Mouse (Mus musculus): ENCODE data around the gene Setd1a. TPM values are rescaled to one million over a fixed set of nuclear protein-coding genes. Genes with fewer than 3 reads are reported as not detected.
"Not testable (repeated sequence)": the region's sequence is repeated elsewhere in the genome, so short reads cannot be mapped to it uniquely, and the experiment has no call there.

Setd1a gene
- polyA plus RNA-seq (2015; fragmentation: Nextera tagmentation; extraction: Ambion mirVana) = 6.9 and 8.0 TPM in 2 replicates

DNA sequence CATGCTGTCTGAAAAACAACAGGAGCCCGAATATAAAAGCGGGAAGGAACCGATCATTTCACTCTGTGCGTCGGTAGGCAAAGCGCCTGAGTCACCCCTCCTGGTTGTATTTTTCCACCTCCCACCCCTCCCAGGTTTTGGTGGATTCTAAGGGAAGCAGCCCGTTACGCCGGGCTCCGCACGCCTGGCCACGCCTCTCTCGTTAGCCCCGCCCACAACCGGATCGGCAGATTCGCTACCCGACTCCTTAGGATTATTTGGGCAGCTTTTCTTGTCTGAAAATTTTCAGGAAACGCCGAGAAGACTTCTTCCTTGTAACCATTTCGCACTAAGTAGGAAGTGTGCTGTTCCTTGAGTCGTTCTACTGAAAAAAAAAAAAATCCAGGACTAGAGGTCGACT lies at the start of gene Setd1a:
Gene Setd1a (plus strand): TSS at position 245 of the 400 bp plus-strand sequence.
- TF ChIP-seq EP300 (optimal IDR thresholded peaks at IDR 0.05) (no peak), CTCF (IDR thresholded peaks at IDR 0.05; ENCODE audit: low read depth) (no peak)
- peak within 1 kb of the TSS; percentile 98 for H3K27ac ChIP-seq (replicated peaks)
- H3K9ac ChIP-seq (ENCODE audit: low read length) = peak within 1 kb of the TSS; percentile 93
- peak within 1 kb of the TSS; percentile 64 for H3K4me2 ChIP-seq (replicated peaks; ENCODE audit: low read depth)
- peaks cover 4% of the 10 kb centered on the region for H3K36me3 ChIP-seq (ENCODE audit: control insufficient read depth, insufficient read depth, low read length)
- H3K9me3 ChIP-seq (ENCODE audit: control insufficient read depth, low read length) = no peaks in the 10 kb centered on the region
- H3K27me3 ChIP-seq (ENCODE audit: control insufficient read depth, insufficient read depth, low read length) = no peaks in the 10 kb centered on the region
- peaks cover 3% of the 10 kb centered on the region; the same call in 1 of the 2 replicates for H3K4me1 ChIP-seq (replicated peaks; ENCODE audit: control insufficient read depth, insufficient read depth)
- peak; percentile 55 for ATAC-seq (ENCODE audit: low FRiP score, low TSS enrichment)
- peak; percentile 86 for DNase-seq (ENCODE audit: low spot score)
- peak within 1 kb of the TSS; percentile 90 for H3K4me3 ChIP-seq (ENCODE audit: low read depth, low read length)
- WGBS = under 1% methylated on average over 23 of the region's 23 CpGs

DNA sequence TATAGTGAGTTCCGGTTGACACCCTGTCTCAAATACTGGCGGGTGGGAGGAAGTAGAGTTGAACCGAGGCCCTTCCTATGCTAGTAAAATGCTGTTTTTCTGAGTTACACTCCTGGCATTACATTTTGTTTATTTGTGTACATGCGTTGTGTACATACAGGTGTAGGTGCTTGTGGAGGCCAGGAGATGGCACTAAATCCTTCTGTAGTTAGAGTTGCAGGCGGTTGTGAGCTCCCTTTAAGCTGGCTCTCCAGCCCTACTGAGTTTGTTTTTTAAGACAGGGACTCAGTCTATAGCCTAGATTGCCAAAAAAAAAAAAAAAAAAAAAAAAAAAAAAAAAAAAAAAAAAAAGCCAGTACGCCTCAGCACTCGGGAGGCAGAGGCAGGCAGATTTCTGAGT lies 48.6 kb upstream of the Setd1a start:
- no peak overlapping the region for H3K4me3 ChIP-seq (ENCODE audit: low read depth, low read length)
- WGBS = 86% methylated on average over 7 of the region's 7 CpGs
- H3K36me3 ChIP-seq (ENCODE audit: control insufficient read depth, insufficient read depth, low read length) = no peaks in the 10 kb centered on the region
- H3K4me1 ChIP-seq (replicated peaks; ENCODE audit: control insufficient read depth, insufficient read depth) = no peaks in the 10 kb centered on the region
- H3K27me3 ChIP-seq (ENCODE audit: control insufficient read depth, insufficient read depth, low read length) = no peaks in the 10 kb centered on the region
- no peaks in the 10 kb centered on the region for H3K9me3 ChIP-seq (ENCODE audit: control insufficient read depth, low read length)
- TF ChIP-seq EP300 (optimal IDR thresholded peaks at IDR 0.05) (no peak), CTCF (IDR thresholded peaks at IDR 0.05; ENCODE audit: low read depth) (peak; percentile 34; the same call in 1 of the 2 replicates)
- ATAC-seq (ENCODE audit: low FRiP score, low TSS enrichment) (no peak), DNase-seq (ENCODE audit: low spot score) (no peak)
- H3K4me2 ChIP-seq (replicated peaks; ENCODE audit: low read depth) = no peak overlapping the region
- H3K9ac ChIP-seq (ENCODE audit: low read length) = no peak overlapping the region
- no peak overlapping the region for H3K27ac ChIP-seq (replicated peaks)

DNA sequence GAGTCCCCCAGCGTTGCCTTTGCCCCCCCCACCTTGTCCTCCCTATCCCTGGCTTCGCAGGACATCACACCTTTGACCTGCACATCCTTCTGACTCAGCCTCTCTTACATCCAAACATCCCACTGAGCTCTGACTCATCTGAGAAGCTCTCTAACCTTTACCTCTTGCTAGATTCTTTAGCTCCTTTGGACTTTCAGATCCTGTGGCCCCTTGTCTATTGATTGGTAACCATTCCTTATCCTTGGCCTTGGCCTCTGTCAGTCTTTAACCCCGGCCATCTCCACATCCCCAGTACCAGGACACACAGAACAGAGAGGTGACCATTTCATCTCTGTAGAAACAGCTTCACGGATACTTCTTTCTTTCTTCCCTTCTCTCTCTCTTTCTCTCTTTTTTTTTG lies 46.3 kb upstream of the Setd1a start:
- no peak overlapping the region for H3K9ac ChIP-seq (ENCODE audit: low read length)
- TF ChIP-seq CTCF (IDR thresholded peaks at IDR 0.05; ENCODE audit: low read depth) (no peak), EP300 (optimal IDR thresholded peaks at IDR 0.05) (no peak)
- no peaks in the 10 kb centered on the region for H3K9me3 ChIP-seq (ENCODE audit: control insufficient read depth, low read length)
- no peak for ATAC-seq (ENCODE audit: low FRiP score, low TSS enrichment)
- H3K4me1 ChIP-seq (replicated peaks; ENCODE audit: control insufficient read depth, insufficient read depth) = no peaks in the 10 kb centered on the region
- H3K4me3 ChIP-seq (ENCODE audit: low read depth, low read length) = no peak overlapping the region
- 58% methylated on average over 4 of the region's 4 CpGs for WGBS
- H3K4me2 ChIP-seq (replicated peaks; ENCODE audit: low read depth) = no peak overlapping the region
- no peaks in the 10 kb centered on the region for H3K27me3 ChIP-seq (ENCODE audit: control insufficient read depth, insufficient read depth, low read length)
- no peak for DNase-seq (ENCODE audit: low spot score)
- H3K27ac ChIP-seq (replicated peaks) = no peak overlapping the region
- H3K36me3 ChIP-seq (ENCODE audit: control insufficient read depth, insufficient read depth, low read length) = no peaks in the 10 kb centered on the region

DNA sequence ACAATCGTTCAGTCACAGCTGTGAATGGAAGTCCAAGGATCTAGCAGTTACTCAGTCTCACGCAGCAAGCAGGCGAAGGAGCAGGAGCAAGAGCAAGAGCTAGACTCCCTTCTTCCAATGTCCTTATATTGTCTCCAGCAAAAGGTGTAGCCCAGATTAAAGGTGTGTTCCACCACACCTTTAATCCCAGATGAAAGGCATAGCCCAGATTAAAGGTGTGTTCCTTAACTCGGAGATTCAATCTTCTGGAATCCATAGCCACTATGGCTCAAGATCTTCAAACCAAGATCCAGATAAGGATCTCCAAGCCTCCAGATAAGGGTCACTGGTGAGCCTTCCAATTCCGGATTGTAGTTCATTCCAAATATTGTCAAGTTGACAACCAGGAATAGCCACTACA lies 44.4 kb upstream of the Setd1a start, which contains the start of gene Ctf2:
Gene Ctf2 (minus strand): TSS at position 101 of the 400 bp plus-strand sequence.
- WGBS = no CpG with 5 or more reads among the region's 5 CpGs
- not testable (repeated sequence) for H3K4me2 ChIP-seq (replicated peaks; ENCODE audit: low read depth); H3K27me3 ChIP-seq (ENCODE audit: control insufficient read depth, insufficient read depth, low read length); H3K9me3 ChIP-seq (ENCODE audit: control insufficient read depth, low read length); H3K4me1 ChIP-seq (replicated peaks; ENCODE audit: control insufficient read depth, insufficient read depth); H3K36me3 ChIP-seq (ENCODE audit: control insufficient read depth, insufficient read depth, low read length); ATAC-seq (ENCODE audit: low FRiP score, low TSS enrichment); DNase-seq (ENCODE audit: low spot score); H3K4me3 ChIP-seq (ENCODE audit: low read depth, low read length); H3K9ac ChIP-seq (ENCODE audit: low read length); H3K27ac ChIP-seq (replicated peaks)

DNA sequence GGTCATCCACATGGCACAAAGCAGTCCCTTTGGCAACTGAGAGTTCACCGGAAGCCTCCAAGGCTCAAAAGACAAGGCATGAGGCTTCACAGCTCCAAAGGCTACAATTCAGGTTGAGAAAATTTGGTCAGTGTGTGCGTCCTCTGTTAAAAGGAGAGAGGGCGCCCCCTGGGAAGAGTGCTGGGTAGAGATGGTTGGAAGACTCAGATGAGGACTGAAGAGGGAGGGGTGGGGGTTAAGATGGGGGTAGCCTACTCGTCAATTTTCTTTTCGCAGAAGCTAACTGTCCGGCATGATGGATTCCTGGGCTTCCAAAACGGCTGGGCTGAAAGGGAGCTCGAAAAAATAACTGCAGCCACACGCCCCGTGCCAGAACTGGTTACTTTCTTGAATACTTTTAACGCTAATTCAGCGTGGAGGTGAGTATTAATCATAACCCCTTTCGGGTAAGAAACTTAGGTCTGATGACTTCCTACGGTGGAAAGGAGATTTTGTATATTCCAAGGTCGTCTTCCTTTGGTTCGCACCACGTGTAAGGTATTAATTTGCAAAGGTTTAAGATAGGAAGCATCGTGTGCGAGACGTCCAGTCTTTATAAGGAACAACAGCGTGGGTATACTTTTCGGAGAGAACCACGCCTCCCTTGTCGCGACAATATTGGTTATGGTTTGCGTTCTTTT lies 32.0 kb upstream of the Setd1a start, which contains the start of gene Fbxl19:
Gene Fbxl19 (plus strand): TSS at position 178 of the 680 bp plus-strand sequence.
- no peaks in the 10 kb centered on the region; the same call in 1 of the 2 replicates for H3K36me3 ChIP-seq (ENCODE audit: control insufficient read depth, insufficient read depth, low read length)
- DNase-seq (ENCODE audit: low spot score) (peak; percentile 80), ATAC-seq (ENCODE audit: low FRiP score, low TSS enrichment) (no peak)
- H3K27ac ChIP-seq (replicated peaks) = peak within 1 kb of the TSS; percentile 79
- H3K4me2 ChIP-seq (replicated peaks; ENCODE audit: low read depth) = peak within 1 kb of the TSS; percentile 97
- H3K27me3 ChIP-seq (ENCODE audit: control insufficient read depth, insufficient read depth, low read length) = no peaks in the 10 kb centered on the region
- H3K9me3 ChIP-seq (ENCODE audit: control insufficient read depth, low read length) = no peaks in the 10 kb centered on the region
- peak within 1 kb of the TSS; percentile 45; the same call in 1 of the 2 replicates for H3K9ac ChIP-seq (ENCODE audit: low read length)
- H3K4me3 ChIP-seq (ENCODE audit: low read depth, low read length) = peak within 1 kb of the TSS; percentile 72
- no peak for TF ChIP-seq EP300 (optimal IDR thresholded peaks at IDR 0.05)
- TF ChIP-seq CTCF (IDR thresholded peaks at IDR 0.05; ENCODE audit: low read depth) = peak; percentile 78
- under 1% methylated on average over 26 of the region's 26 CpGs for WGBS
- H3K4me1 ChIP-seq (replicated peaks; ENCODE audit: control insufficient read depth, insufficient read depth) = peaks cover 4% of the 10 kb centered on the region

DNA sequence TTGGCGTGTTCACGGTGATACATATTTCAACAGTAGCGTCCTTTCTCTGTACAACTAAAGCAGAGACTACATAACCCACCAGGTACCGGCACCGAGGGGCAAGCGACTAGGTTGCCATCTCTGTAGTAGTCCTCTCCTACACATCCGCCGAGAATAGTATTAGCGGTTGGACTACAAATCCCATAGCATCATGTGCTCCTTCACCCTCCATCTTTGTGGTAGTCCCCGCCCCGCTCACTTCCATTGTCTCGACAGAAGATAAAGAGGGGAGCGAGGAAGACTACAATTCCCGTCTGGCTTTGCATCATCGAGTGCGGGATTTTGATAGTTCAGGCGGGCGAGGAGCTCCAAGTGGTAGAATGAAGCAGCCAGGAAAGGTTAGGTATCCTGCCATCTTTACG lies 31.2 kb upstream of the Setd1a start:
- peak overlapping the region; percentile 79 for H3K27ac ChIP-seq (replicated peaks)
- peak overlapping the region; percentile 45 for H3K9ac ChIP-seq (ENCODE audit: low read length)
- peaks cover 5% of the 10 kb centered on the region for H3K36me3 ChIP-seq (ENCODE audit: control insufficient read depth, insufficient read depth, low read length)
- TF ChIP-seq EP300 (optimal IDR thresholded peaks at IDR 0.05) = no peak
- no peak for TF ChIP-seq CTCF (IDR thresholded peaks at IDR 0.05; ENCODE audit: low read depth)
- peaks cover 4% of the 10 kb centered on the region for H3K4me1 ChIP-seq (replicated peaks; ENCODE audit: control insufficient read depth, insufficient read depth)
- H3K9me3 ChIP-seq (ENCODE audit: control insufficient read depth, low read length) = no peaks in the 10 kb centered on the region
- H3K4me3 ChIP-seq (ENCODE audit: low read depth, low read length) = peak overlapping the region; percentile 72
- H3K27me3 ChIP-seq (ENCODE audit: control insufficient read depth, insufficient read depth, low read length) = no peaks in the 10 kb centered on the region
- peak; percentile 87 for ATAC-seq (ENCODE audit: low FRiP score, low TSS enrichment)
- peak; percentile 94 for DNase-seq (ENCODE audit: low spot score)
- peak overlapping the region; percentile 97 for H3K4me2 ChIP-seq (replicated peaks; ENCODE audit: low read depth)
- 0% methylated on average over 19 of the region's 19 CpGs for WGBS
